In genomic region chr4:21095741-21096140, GRCm38 (mm10) we compare ENCODE assay signal across 23 mouse cellular contexts.
DNase-seq lines count a peak whose midpoint lies in the region; ATAC-seq lines count a peak whose summit lies in the region.
"Had no signal": no experiment of that assay in that cellular context is flagged by ENCODE, and none has a peak within 500 bp of the region (broad histone marks: within the 10 kb centered on the region; RNA-seq: fewer than 3 reads in every experiment).

No protein-coding gene starts in this region.

- ATAC-seq in forebrain, embryonic 13.5 days: peak; percentile 91
- ATAC-seq in hindbrain, embryonic 12.5 days (ENCODE audit: low FRiP score): peak; percentile 89
- 0 out of 2 replicates have a peak, but pooled peaks have one; percentile 45 for ATAC-seq in midbrain, embryonic 16.5 days
- ATAC-seq: activated CD4-positive, CD25-positive, alpha-beta regulatory T cell, adult 4 months; inflammation-experienced regulatory T-cells, adult 6 months had no signal

- no peak overlapping the region for H3K9ac ChIP-seq in forebrain, embryonic 13.5 days
- H3K9ac ChIP-seq in hindbrain, embryonic 12.5 days: no peak overlapping the region
- no peak overlapping the region for H3K9ac ChIP-seq in midbrain, embryonic 16.5 days (ENCODE audit: low read depth, low read length)
- H3K9ac ChIP-seq: heart, embryonic 12.5 days; stomach, embryonic 15.5 days had no signal

- 38% methylated on average over 1 of the region's 1 CpGs for WGBS in forebrain, embryonic 13.5 days
- WGBS in forebrain, embryonic 10.5 days: 85% methylated on average over 1 of the region's 1 CpGs
- WGBS in hindbrain, embryonic 12.5 days: 31% methylated on average over 1 of the region's 1 CpGs
- 46% methylated on average over 1 of the region's 1 CpGs for WGBS in midbrain, embryonic 16.5 days

- no peaks in the 10 kb centered on the region for H3K4me1 ChIP-seq in forebrain, embryonic 13.5 days
- no peaks in the 10 kb centered on the region for H3K4me1 ChIP-seq in forebrain, embryonic 10.5 days
- H3K4me1 ChIP-seq in hindbrain, embryonic 12.5 days: no peaks in the 10 kb centered on the region
- H3K4me1 ChIP-seq in midbrain, embryonic 16.5 days (ENCODE audit: control insufficient read depth, insufficient read depth, low read length): no peaks in the 10 kb centered on the region
- H3K4me1 ChIP-seq: heart, embryonic 12.5 days; megakaryocyte, embryonic 14.5 days; stomach, embryonic 15.5 days had no signal

- H3K9me3 ChIP-seq in forebrain, embryonic 13.5 days (replicated peaks): no peaks in the 10 kb centered on the region
- H3K9me3 ChIP-seq in forebrain, embryonic 10.5 days: no peaks in the 10 kb centered on the region
- H3K9me3 ChIP-seq in hindbrain, embryonic 12.5 days (replicated peaks): no peaks in the 10 kb centered on the region
- H3K9me3 ChIP-seq in midbrain, embryonic 16.5 days (replicated peaks; ENCODE audit: control insufficient read depth, low read length, poor library complexity, severe bottlenecking): no peaks in the 10 kb centered on the region
- H3K9me3 ChIP-seq: G1E; megakaryocyte, embryonic 14.5 days; stomach, embryonic 15.5 days had no signal

- H3K4me3 ChIP-seq in forebrain, embryonic 13.5 days: no peak overlapping the region
- H3K4me3 ChIP-seq in forebrain, embryonic 10.5 days: no peak overlapping the region
- no peak overlapping the region for H3K4me3 ChIP-seq in hindbrain, embryonic 12.5 days
- H3K4me3 ChIP-seq in midbrain, embryonic 16.5 days (ENCODE audit: low read depth, low read length): no peak overlapping the region
- H3K4me3 ChIP-seq: heart, embryonic 12.5 days; megakaryocyte, embryonic 14.5 days; stomach, embryonic 15.5 days had no signal

- intact Hi-C loops in gastrocnemius, postnatal 36 days (cut with DNase I): no loop called here

- no peak overlapping the region for H3K4me2 ChIP-seq in forebrain, embryonic 13.5 days
- H3K4me2 ChIP-seq in hindbrain, embryonic 12.5 days (replicated peaks): no peak overlapping the region
- no peak overlapping the region for H3K4me2 ChIP-seq in midbrain, embryonic 16.5 days (ENCODE audit: low read length)
- H3K4me2 ChIP-seq: heart, embryonic 12.5 days; liver, embryonic 11.5 days; stomach, embryonic 15.5 days had no signal

- H3K27me3 ChIP-seq in forebrain, embryonic 13.5 days: no peaks in the 10 kb centered on the region
- H3K27me3 ChIP-seq in forebrain, embryonic 10.5 days (ENCODE audit: poor library complexity, severe bottlenecking): no peaks in the 10 kb centered on the region
- H3K27me3 ChIP-seq in hindbrain, embryonic 12.5 days: no peaks in the 10 kb centered on the region
- no peaks in the 10 kb centered on the region for H3K27me3 ChIP-seq in midbrain, embryonic 16.5 days (ENCODE audit: control insufficient read depth, insufficient read depth, low read depth, low read length)
- H3K27me3 ChIP-seq: heart, embryonic 12.5 days; megakaryocyte, embryonic 14.5 days; stomach, embryonic 15.5 days had no signal

- no peak for DNase-seq in forebrain, embryonic 10.5 days (ENCODE audit: extremely low spot score, low spot score)
- DNase-seq in brain, adult 2 months (ENCODE audit: low read depth, low spot score): peak; percentile 3
- DNase-seq in left cerebral cortex, adult 8-10 months (ENCODE audit: low spot score in 2 of 2): no peak
- DNase-seq in retina, postnatal 1 day: no peak
- DNase-seq in gastrocnemius, postnatal 36 days: no peak
- DNase-seq: adrenal gland, postnatal 14 days; cerebellum, adult 11-12 months; cerebellum, postnatal 25 days; heart, adult 11 months; heart, postnatal 14 days; kidney, adult 2 months; kidney, postnatal 25 days; lung, adult 18-20 months had no signal

- no peaks in the 10 kb centered on the region for H3K36me3 ChIP-seq in forebrain, embryonic 13.5 days (ENCODE audit: poor library complexity, severe bottlenecking)
- H3K36me3 ChIP-seq in forebrain, embryonic 10.5 days (replicated peaks): no peaks in the 10 kb centered on the region
- H3K36me3 ChIP-seq in hindbrain, embryonic 12.5 days: no peaks in the 10 kb centered on the region
- no peaks in the 10 kb centered on the region for H3K36me3 ChIP-seq in midbrain, embryonic 16.5 days (ENCODE audit: control insufficient read depth, insufficient read depth, low read length)
- H3K36me3 ChIP-seq: G1E; heart, embryonic 12.5 days; stomach, embryonic 15.5 days had no signal

- H3K27ac ChIP-seq in forebrain, embryonic 13.5 days: no peak overlapping the region
- no peak overlapping the region for H3K27ac ChIP-seq in forebrain, embryonic 10.5 days
- H3K27ac ChIP-seq in hindbrain, embryonic 12.5 days: no peak overlapping the region
- H3K27ac ChIP-seq in midbrain, embryonic 16.5 days (ENCODE audit: low read length): no peak overlapping the region
- H3K27ac ChIP-seq: stomach, embryonic 15.5 days had no signal
